Mouse (Mus musculus) MEL (cell line): ENCODE measurements around the gene Hist1h3b. TPM values are rescaled to one million over a fixed set of nuclear protein-coding genes. Genes with fewer than 3 reads are reported as not detected.
A peak's percentile ranks its signal among the peaks of the same experiment; 100 is the strongest.

Experiments
- DNase-seq: peaks from one replicate; pipeline ENCODE4 v3.0.0; 2011; ENCODE audit warnings: low read depth, low spot score
- H3K27ac ChIP-seq: 2 replicates; pipeline ENCODE4 v1.5.1; 2012; ENCODE audit warnings: low read depth, mild to moderate bottlenecking, control low read depth, low read length, moderate library complexity; ENCODE audit not compliant: control insufficient read depth
- H3K27me3 ChIP-seq, 2 experiments: fragments of 150-350 bp in 1 of 2; sonication (generic) in 1 of 2; 2 replicates each; pipeline ENCODE4 v1.6.1; 2012; ENCODE audit warnings: low read length in 2 of 2, mild to moderate bottlenecking in 2 of 2, improper control_type of control experiment in 1 of 2, moderate library complexity in 1 of 2; ENCODE audit not compliant: insufficient read depth in 2 of 2, control insufficient read depth in 1 of 2
- H3K36me3 ChIP-seq, 2 experiments: 2 replicates each; pipeline ENCODE4 v1.6.1; 2012 to 2014; ENCODE audit warnings: low read length in 2 of 2, improper control_type of control experiment in 1 of 2, inconsistent platforms in 1 of 2, mild to moderate bottlenecking in 1 of 2; ENCODE audit not compliant: insufficient read depth in 2 of 2, control insufficient read depth in 1 of 2
- H3K4me1 ChIP-seq, 2 experiments: fragments of 150-350 bp in 1 of 2; sonication (generic) in 1 of 2; 2 replicates each; pipeline ENCODE4 v1.6.1; 2012; ENCODE audit warnings: low read length in 2 of 2, improper control_type of control experiment in 1 of 2, mild to moderate bottlenecking in 1 of 2; ENCODE audit not compliant: insufficient read depth in 2 of 2, control insufficient read depth in 1 of 2
- H3K4me3 ChIP-seq, 2 experiments: fragments of 150-350 bp in 1 of 2; sonication (generic) in 1 of 2; 2 replicates each; pipeline ENCODE4 v1.5.1; 2012; ENCODE audit warnings: low read depth in 2 of 2, low read length in 2 of 2, mild to moderate bottlenecking in 2 of 2, moderate library complexity in 2 of 2, control low read depth in 1 of 2, improper control_type of control experiment in 1 of 2; ENCODE audit not compliant: control insufficient read depth in 1 of 2, insufficient read depth in 1 of 2
- H3K79me2 ChIP-seq: 2 replicates; pipeline ENCODE4 v1.6.1; 2012; ENCODE audit warnings: mild to moderate bottlenecking, low read length, moderate library complexity; ENCODE audit not compliant: control insufficient read depth, poor library complexity, insufficient read depth
- H3K9ac ChIP-seq: 2 replicates; pipeline ENCODE4 v1.6.1; 2012; ENCODE audit warnings: low read depth, mild to moderate bottlenecking, control low read depth, low read length, moderate library complexity; ENCODE audit not compliant: control insufficient read depth, poor library complexity, severe bottlenecking
- H3K9me3 ChIP-seq: fragments of 150-350 bp; sonication (generic); replicated peaks from 2 replicates; pipeline ENCODE4 v1.6.1; 2012; ENCODE audit warnings: mild to moderate bottlenecking, low read length, improper control_type of control experiment, moderate library complexity; ENCODE audit not compliant: insufficient read depth
- BHLHE40 ChIP-seq: IDR thresholded peaks from 2 replicates; pipeline ENCODE4 v1.6.1; 2012; ENCODE audit warnings: low read depth, mild to moderate bottlenecking, inconsistent platforms, low read length, improper control_type of control experiment, borderline replicate concordance
- CHD1 ChIP-seq: IDR thresholded peaks from 2 replicates; pipeline ENCODE4 v1.6.1; 2012; ENCODE audit warnings: low read depth, mild to moderate bottlenecking, inconsistent platforms, low read length, improper control_type of control experiment
- CHD2 ChIP-seq: IDR thresholded peaks from 2 replicates; pipeline ENCODE4 v1.6.1; 2011; ENCODE audit warnings: low read length, improper control_type of control experiment
- CTCF ChIP-seq, 3 experiments: IDR thresholded peaks in 2 of 3; conservative IDR thresholded peaks in 1 of 3; 2 replicates each; pipeline ENCODE4 v1.5.1; 2011 to 2012; ENCODE audit warnings: low read length in 3 of 3, low read depth in 2 of 3, mild to moderate bottlenecking in 2 of 3, improper control_type of control experiment in 1 of 3, inconsistent platforms in 1 of 3, mixed read lengths in 1 of 3, moderate library complexity in 1 of 3; ENCODE audit not compliant: control insufficient read depth in 1 of 3, insufficient read depth in 1 of 3, poor library complexity in 1 of 3, severe bottlenecking in 1 of 3
- E2F4 ChIP-seq: IDR thresholded peaks from 2 replicates; pipeline ENCODE4 v1.6.1; 2011; ENCODE audit warnings: low read depth, low read length, improper control_type of control experiment, borderline replicate concordance
- ELF1 ChIP-seq: IDR thresholded peaks from 2 replicates; pipeline ENCODE4 v1.6.1; 2014; ENCODE audit warnings: low read depth, mild to moderate bottlenecking, inconsistent platforms, low read length, improper control_type of control experiment, moderate library complexity
- EP300 ChIP-seq, 2 experiments: IDR thresholded peaks; 2 replicates each; pipeline ENCODE4 v1.6.1; 2011; ENCODE audit warnings: improper control_type of control experiment in 2 of 2, low read length in 2 of 2, low read depth in 1 of 2, mild to moderate bottlenecking in 1 of 2
- GABPA ChIP-seq: IDR thresholded peaks from 2 replicates; pipeline ENCODE4 v1.6.1; 2012; ENCODE audit warnings: low read depth, mild to moderate bottlenecking, inconsistent platforms, low read length, improper control_type of control experiment, moderate library complexity
- GATA1 ChIP-seq: IDR thresholded peaks from 2 replicates; pipeline ENCODE4 v1.6.1; 2011; ENCODE audit warnings: low read depth, low read length, improper control_type of control experiment
- HCFC1 ChIP-seq: IDR thresholded peaks from 2 replicates; pipeline ENCODE4 v1.6.1; 2012; ENCODE audit warnings: low read depth, mild to moderate bottlenecking, inconsistent platforms, low read length, improper control_type of control experiment, moderate library complexity
- KAT2A ChIP-seq: conservative IDR thresholded peaks from 2 replicates; pipeline ENCODE4 v1.6.1; 2012; ENCODE audit warnings: low read depth, low read length, improper control_type of control experiment, inconsistent platforms
- MAFK ChIP-seq: IDR thresholded peaks from 2 replicates; pipeline ENCODE4 v1.6.1; 2011; ENCODE audit warnings: low read depth, mild to moderate bottlenecking, low read length, improper control_type of control experiment, borderline replicate concordance
- MAZ ChIP-seq: IDR thresholded peaks from 2 replicates; pipeline ENCODE4 v1.6.1; 2012; ENCODE audit warnings: low read depth, mild to moderate bottlenecking, inconsistent platforms, low read length, improper control_type of control experiment
- MEF2A ChIP-seq: IDR thresholded peaks from 2 replicates; pipeline ENCODE4 v1.6.1; 2014; ENCODE audit warnings: low read depth, mild to moderate bottlenecking, inconsistent platforms, low read length, improper control_type of control experiment; ENCODE audit not compliant: poor library complexity, insufficient replicate concordance, severe bottlenecking; ENCODE audit errors: extremely low read depth
- MXI1 ChIP-seq: IDR thresholded peaks from 2 replicates; pipeline ENCODE4 v1.6.1; 2011; ENCODE audit warnings: mild to moderate bottlenecking, low read depth, low read length, improper control_type of control experiment
- MYB ChIP-seq: IDR thresholded peaks from 2 replicates; pipeline ENCODE4 v1.6.1; 2011; ENCODE audit warnings: mild to moderate bottlenecking, low read depth, low read length, improper control_type of control experiment
- NELFE ChIP-seq: IDR thresholded peaks from 2 replicates; pipeline ENCODE4 v1.6.1; 2011; ENCODE audit warnings: low read depth, low read length, improper control_type of control experiment
- NRF1 ChIP-seq: IDR thresholded peaks from 2 replicates; pipeline ENCODE4 v1.6.1; 2014; ENCODE audit warnings: low read depth, mild to moderate bottlenecking, inconsistent platforms, low read length, improper control_type of control experiment, moderate library complexity; ENCODE audit not compliant: poor library complexity, insufficient read depth, severe bottlenecking
- POLR2A ChIP-seq, 2 experiments: IDR thresholded peaks; 2 replicates each; pipeline ENCODE4 v1.6.1; 2011 to 2012; ENCODE audit warnings: low read length in 2 of 2, mild to moderate bottlenecking in 2 of 2, control low read depth in 1 of 2, improper control_type of control experiment in 1 of 2, low read depth in 1 of 2, moderate library complexity in 1 of 2; ENCODE audit not compliant: control insufficient read depth in 1 of 2, insufficient read depth in 1 of 2, poor library complexity in 1 of 2
- POLR2AphosphoS2 ChIP-seq: IDR thresholded peaks from 2 replicates; pipeline ENCODE4 v1.6.1; 2011; ENCODE audit warnings: low read length, improper control_type of control experiment
- POLR2AphosphoS5 ChIP-seq: IDR thresholded peaks from 2 replicates; pipeline ENCODE4 v1.6.1; 2012; ENCODE audit warnings: low read depth, borderline replicate concordance, mild to moderate bottlenecking, inconsistent platforms, low read length, moderate library complexity, mixed read lengths
- RCOR1 ChIP-seq: IDR thresholded peaks from 2 replicates; pipeline ENCODE4 v1.6.1; 2012; ENCODE audit warnings: low read depth, mild to moderate bottlenecking, inconsistent platforms, low read length, improper control_type of control experiment
- SIN3A ChIP-seq: IDR thresholded peaks from 2 replicates; pipeline ENCODE4 v1.6.1; 2012; ENCODE audit warnings: low read length, improper control_type of control experiment, inconsistent platforms
- SMC3 ChIP-seq: IDR thresholded peaks from 2 replicates; pipeline ENCODE4 v1.6.1; 2011; ENCODE audit warnings: low read depth, low read length, improper control_type of control experiment
- TBP ChIP-seq: IDR thresholded peaks from 2 replicates; pipeline ENCODE4 v1.8.0; 2011; ENCODE audit warnings: low read depth, low read length, improper control_type of control experiment
- TCF12 ChIP-seq: IDR thresholded peaks from 2 replicates; pipeline ENCODE4 v1.6.1; 2014; ENCODE audit warnings: low read depth, mild to moderate bottlenecking, inconsistent platforms, low read length, improper control_type of control experiment, moderate library complexity
- UBTF ChIP-seq: IDR thresholded peaks from 2 replicates; pipeline ENCODE4 v1.6.1; 2012; ENCODE audit warnings: low read depth, mild to moderate bottlenecking, inconsistent platforms, low read length, improper control_type of control experiment, moderate library complexity, borderline replicate concordance; ENCODE audit not compliant: insufficient read depth
- ZC3H11A ChIP-seq: IDR thresholded peaks from 2 replicates; pipeline ENCODE4 v1.6.1; 2012; ENCODE audit warnings: low read depth, mild to moderate bottlenecking, inconsistent platforms, low read length, improper control_type of control experiment
- ZKSCAN1 ChIP-seq: IDR thresholded peaks from 2 replicates; pipeline ENCODE4 v1.6.1; 2012; ENCODE audit warnings: low read depth, mild to moderate bottlenecking, inconsistent platforms, low read length, improper control_type of control experiment, moderate library complexity
- ZNF384 ChIP-seq: IDR thresholded peaks from 2 replicates; pipeline ENCODE4 v1.6.1; 2012; ENCODE audit warnings: low read depth, mild to moderate bottlenecking, inconsistent platforms, low read length, improper control_type of control experiment
- polyA plus RNA-seq, 2 experiments: library from polyadenylated mRNA; stranded (reverse) in 1 of 2; unstranded in 1 of 2; fragments of >175 nt in 1 of 2; fragments of >200 nt in 1 of 2; gene quantifications; 2 replicates each; pipeline versions ENCODE4 v1.2.1 to v1.2.4; 2012; ENCODE audit warnings: low replicate concordance in 2 of 2, low read depth in 1 of 2; ENCODE audit not compliant: insufficient read length in 2 of 2, insufficient read depth in 1 of 2, missing spikeins in 1 of 2
- total RNA-seq: library from RNA; depleted of rRNA; stranded (reverse); fragments of 300-350 nt; gene quantifications from 2 replicates; pipeline ENCODE4 v1.2.3, GENCODE M21; 2012

Gene Hist1h3b
- total and polyA plus RNA-seq, 3 experiments, result 6.6 to 1,725 TPM; not detected in 1

GRCm38 (mm10) chr13:23738041-23738440 is 14.0 kb upstream of the Hist1h3b start:
- DNase-seq, result peak; percentile 67
- TF ChIP-seq TBP, result peak; percentile 44; the same call in 1 of the 2 replicates
- no peak for TF ChIP-seq POLR2AphosphoS5
- peak overlapping the region; percentile 99 for H3K27ac ChIP-seq
- no peaks in the 10 kb centered on the region for H3K9me3 ChIP-seq
- H3K9ac ChIP-seq, result peak overlapping the region; percentile 94
- no peaks in the 10 kb centered on the region; the same call in 1 of the 2 replicates for H3K79me2 ChIP-seq
- H3K36me3 ChIP-seq, result peaks cover 0 to 17% of the 10 kb centered on the region in 2 experiments; a peak in 2 of 4 replicates
- peak overlapping the region; percentile 58 to 72 for H3K4me3 ChIP-seq
- H3K27me3 ChIP-seq, result no peaks in the 10 kb centered on the region
- 0 out of 4 replicates have a peak, but pooled peaks cover 3 to 6% of the 10 kb centered on the region in 2 experiments for H3K4me1 ChIP-seq

- peak; percentile 94 for DNase-seq
- Histone ChIP-seq H3K27ac (peak within 1 kb of the TSS; percentile 99), H3K79me2 (no peaks in the 10 kb centered on the region; the same call in 1 of the 2 replicates)
- TF ChIP-seq MXI1 (no peak), TCF12 (no peak), RCOR1 (no peak), UBTF (no peak), BHLHE40 (no peak), ZNF384 (no peak), E2F4 (no peak), MAFK (no peak), SMC3 (no peak), KAT2A (no peak), TBP (peak; percentile 99), GABPA (no peak), NELFE (no peak), MAZ (no peak), CHD1 (no peak), NRF1 (no peak), GATA1 (no peak), SIN3A (no peak), HCFC1 (no peak), ELF1 (no peak), ZKSCAN1 (no peak), POLR2AphosphoS5 (0 out of 2 replicates have a peak, but pooled peaks have one; percentile 95), POLR2A (IDR thresholded peaks at IDR 0.05; ENCODE audit: control insufficient read depth in 1 of 2, insufficient read depth in 1 of 2, low read depth in 1 of 2, low read length in 2 of 2, poor library complexity in 1 of 2) (peak; percentile 79 to 99), ZC3H11A (no peak), EP300 (IDR thresholded peaks at IDR 0.05; ENCODE audit: low read depth in 1 of 2, low read length in 2 of 2) (no peak), MEF2A (no peak), CTCF (IDR thresholded peaks at IDR 0.05 in 2 of 3, conservative IDR thresholded peaks at IDR 0.05 in 1 of 3; ENCODE audit: control insufficient read depth in 1 of 3, insufficient read depth in 1 of 3, low read depth in 2 of 3, low read length in 3 of 3, poor library complexity in 1 of 3, severe bottlenecking in 1 of 3) (peak in 1 of 3 experiments; percentile 31; a peak in 2 of 6 replicates), MYB (no peak), CHD2 (no peak), POLR2AphosphoS2 (no peak)
These were observed 13.4 kb upstream of the Hist1h3b start, which contains the start of gene Hist1h1c for GRCm38 (mm10) chr13:23738677-23739068. Gene Hist1h1c, plus strand, starts transcription at chr13:23738808.

More at GRCm38 (mm10) chr13:23738677-23739068, 13.4 kb upstream of the Hist1h3b start, which contains the start of gene Hist1h1c:
- H3K9me3 ChIP-seq, result no peaks in the 10 kb centered on the region
- H3K36me3 ChIP-seq, result peaks cover 0 to 20% of the 10 kb centered on the region in 2 experiments; a peak in 2 of 4 replicates
- H3K27me3 ChIP-seq, result no peaks in the 10 kb centered on the region
- H3K9ac ChIP-seq, result peak within 1 kb of the TSS; percentile 94
- H3K4me1 ChIP-seq, result 0 out of 4 replicates have a peak, but pooled peaks cover 3 to 6% of the 10 kb centered on the region in 2 experiments
- H3K4me3 ChIP-seq, result peak within 1 kb of the TSS; percentile 58 to 72
